Mouse (Mus musculus): ENCODE results near the gene Grm1. TPM values are rescaled to one million over a fixed set of nuclear protein-coding genes. Genes with fewer than 3 reads are reported as not detected.

The Grm1 gene
- total RNA-seq, 4 experiments from 2014 or later: 0.03 to 0.62 (median 0.15) TPM

- DNase-seq: no peak
Measured at GRCm38 (mm10) chr10:10710359-10710758, 371.8 kb downstream of the Grm1 start.

GRCm38 (mm10) chr10:10708031-10708430 is 374.1 kb downstream of the Grm1 start:
- no peak for DNase-seq

GRCm38 (mm10) chr10:10701326-10701725 is 380.8 kb downstream of the Grm1 start:
- no peak for DNase-seq

- no peak for DNase-seq
Measured at GRCm38 (mm10) chr10:10700903-10701302, 381.3 kb downstream of the Grm1 start.

GRCm38 (mm10) chr10:10697497-10697896 is 384.7 kb downstream of the Grm1 start:
- DNase-seq: no peak

GRCm38 (mm10) chr10:10689668-10690223 is 392.4 kb downstream of the Grm1 start:
- no peak for DNase-seq

- DNase-seq: no peak
Measured at GRCm38 (mm10) chr10:10688907-10689667, 393.1 kb downstream of the Grm1 start.

- DNase-seq: no peak
Measured at GRCm38 (mm10) chr10:10681048-10681447, 401.1 kb downstream of the Grm1 start, which contains the start of gene Gm10944. TSS of gene Gm10944 (plus strand) at chr10:10681348.

GRCm38 (mm10) chr10:10659976-10660375 is 422.2 kb downstream of the Grm1 start:
- no peak for DNase-seq

GRCm38 (mm10) chr10:10659161-10659560 is 423.0 kb downstream of the Grm1 start:
- no peak for DNase-seq

- DNase-seq: no peak
Measured at GRCm38 (mm10) chr10:10656621-10657020, 425.5 kb downstream of the Grm1 start.

GRCm38 (mm10) chr10:10655991-10656390 is 426.2 kb downstream of the Grm1 start:
- no peak for DNase-seq

Other genes starting within 250 kb of the Grm1 start
- 10 to 100 TPM; 21.8 to 27.2 (median 22.6) TPM for gene Shprh, start 67.1 kb upstream of the Grm1 start, total RNA-seq (2022)
- gene Fbxo30, start 199.0 kb upstream of the Grm1 start, total RNA-seq (2022): 10 to 100 TPM; 23.1 to 34.1 (median 26.8) TPM